Mouse (Mus musculus): ENCODE results near the gene Uqcrfs1. TPM values are rescaled to one million over a fixed set of nuclear protein-coding genes. Genes with fewer than 3 reads are reported as not detected.

Uqcrfs1 gene
- total and polyA plus RNA-seq, 2 experiments from 2014 or later: 211 to 304 TPM

- 75% methylated on average over 4 of the region's 4 CpGs for WGBS
- ATAC-seq: no peak
- no peaks in the 10 kb centered on the region for H3K4me1 ChIP-seq (ENCODE audit: insufficient read depth)
These were observed 37.5 kb downstream of the Uqcrfs1 start for GRCm38 (mm10) chr13:30507651-30508050.

GRCm38 (mm10) chr13:30501860-30502395, 43.2 kb downstream of the Uqcrfs1 start:
- no peak overlapping the region for H3K27ac ChIP-seq (ENCODE audit: low read depth, low read length)
- TF ChIP-seq CTCF (IDR thresholded peaks at IDR 0.05; ENCODE audit: low read depth): peak; percentile 66
- ATAC-seq: peak; percentile 50; the same call in 1 of the 2 replicates
- H3K4me1 ChIP-seq (ENCODE audit: insufficient read depth): no peaks in the 10 kb centered on the region
- no peaks in the 10 kb centered on the region for H3K27me3 ChIP-seq (ENCODE audit: insufficient read depth, low read length)
- WGBS: 35% methylated on average over 7 of the region's 7 CpGs
- no peak overlapping the region for H3K4me3 ChIP-seq (ENCODE audit: low read depth, low read length)
- no peak overlapping the region for H3K4me2 ChIP-seq (ENCODE audit: low read depth)
- no peaks in the 10 kb centered on the region for H3K36me3 ChIP-seq (ENCODE audit: insufficient read depth)
- peak; percentile 41 for DNase-seq
- no peak overlapping the region for H3K9ac ChIP-seq
- H3K9me3 ChIP-seq (ENCODE audit: low read length): no peaks in the 10 kb centered on the region

More at GRCm38 (mm10) chr13:30507651-30508050, 37.5 kb downstream of the Uqcrfs1 start:
- no peak for TF ChIP-seq CTCF (IDR thresholded peaks at IDR 0.05; ENCODE audit: low read depth)
- Histone ChIP-seq H3K27ac (ENCODE audit: low read depth, low read length) (no peak overlapping the region), H3K9ac (no peak overlapping the region), H3K27me3 (ENCODE audit: insufficient read depth, low read length) (no peaks in the 10 kb centered on the region), H3K9me3 (ENCODE audit: low read length) (no peaks in the 10 kb centered on the region), H3K4me3 (ENCODE audit: low read depth, low read length) (no peak overlapping the region), H3K36me3 (ENCODE audit: insufficient read depth) (no peaks in the 10 kb centered on the region), H3K4me2 (ENCODE audit: low read depth) (no peak overlapping the region)
- DNase-seq: no peak

Other genes with a start within 250 kb of the Uqcrfs1 start
- gene Agtr1a, start 208.9 kb downstream of the Uqcrfs1 start, total RNA-seq (2014; rRNA removed): 1.1 and 1.8 TPM in 2 replicates
- gene Agtr1a, start 208.9 kb downstream of the Uqcrfs1 start, polyA plus RNA-seq (2015; fragmentation: Nextera tagmentation; extraction: Ambion mirVana): 0.67 and 0.94 TPM in 2 replicates
- gene Dusp22, start 114.6 kb upstream of the Uqcrfs1 start, total RNA-seq (2014; rRNA removed): 18.6 and 19.8 TPM in 2 replicates
- 19.0 and 22.0 TPM in 2 replicates for gene Dusp22, start 114.6 kb upstream of the Uqcrfs1 start, polyA plus RNA-seq (2015; fragmentation: Nextera tagmentation; extraction: Ambion mirVana)
- 0.15 and 0.38 TPM in 2 replicates for gene Irf4, start 203.9 kb upstream of the Uqcrfs1 start, total RNA-seq (2014; rRNA removed)
- 0.02 and 0.04 TPM in 2 replicates for gene Irf4, start 203.9 kb upstream of the Uqcrfs1 start, polyA plus RNA-seq (2015; fragmentation: Nextera tagmentation; extraction: Ambion mirVana)